Mouse (Mus musculus) heart, postnatal 10 days (tissue): Measurements from ENCODE around the gene Pnpla2. TPM values are rescaled to one million over a fixed set of nuclear protein-coding genes. Genes with fewer than 3 reads are reported as not detected.

Source experiments
- DNase-seq, 2 experiments: peaks; one replicate each; pipeline ENCODE4 v3.0.0; 2021
- intact Hi-C: fragments of 180-260 bp; cut with DNase I; formaldehyde crosslinking; loops from one replicate; pipeline ENCODE4 v1.15.1; 2025
- total RNA-seq, 2 experiments: library from RNA; stranded (reverse); gene quantifications; 2 replicates each; pipeline ENCODE4 v1.2.3; 2021

Pnpla2 gene
- total RNA-seq, 2 experiments from 2014 or later: 244 to 353 TPM

GRCm38 (mm10) chr7:141510196-141510595, 55.2 kb downstream of the Pnpla2 start:
- intact Hi-C loops: no loop called here
- no peak for DNase-seq

Other genes with a start within 250 kb of the Pnpla2 start
- gene Lmntd2, start 241.1 kb upstream of the Pnpla2 start, total RNA-seq: not detected
- gene Rassf7, start 239.3 kb upstream of the Pnpla2 start, total RNA-seq: 1 to 10 TPM; 1.9 to 4.9 TPM
- gene Phrf1, start 226.4 kb upstream of the Pnpla2 start, total RNA-seq: 10 to 100 TPM; 46.1 to 47.4 TPM
- gene Irf7, start 188.7 kb upstream of the Pnpla2 start, total RNA-seq: 1 to 10 TPM; 1.7 TPM
- gene Cdhr5, start 178.4 kb upstream of the Pnpla2 start, total RNA-seq: not detected
- gene Sct, start 176.1 kb upstream of the Pnpla2 start, total RNA-seq: under 1 TPM in 1 of 2 experiments, not detected in 1; 0.48 TPM
- not detected for gene Drd4, start 163.2 kb upstream of the Pnpla2 start, total RNA-seq
- gene Deaf1, start 127.5 kb upstream of the Pnpla2 start, total RNA-seq: 10 to 100 TPM; 25.0 to 27.0 TPM
- 10 to 100 TPM; 13.5 to 14.7 TPM for gene Tmem80, start 127.5 kb upstream of the Pnpla2 start, total RNA-seq
- gene Eps8l2, start 116.3 kb upstream of the Pnpla2 start, total RNA-seq: 1 to 10 TPM; 2.8 to 3.0 TPM
- 100 to 1,000 TPM; 137 to 155 TPM for gene Taldo1, start 63.0 kb upstream of the Pnpla2 start, total RNA-seq
- 10 to 100 TPM; 12.2 to 15.0 TPM for gene Gatd1, start 41.1 kb upstream of the Pnpla2 start, total RNA-seq
- 1 to 10 TPM; 1.6 TPM for gene Cend1, start 25.7 kb upstream of the Pnpla2 start, total RNA-seq
- gene Slc25a22, start 17.3 kb upstream of the Pnpla2 start, total RNA-seq: 10 to 100 TPM; 53.3 to 59.8 TPM
- gene Pidd1, start 11.2 kb upstream of the Pnpla2 start, total RNA-seq: 1 to 10 TPM; 2.3 to 3.5 TPM
- 1,000 to 10,000 TPM; 1,065 to 1,124 TPM for gene Rplp2, start 7.8 kb upstream of the Pnpla2 start, total RNA-seq
- gene Cracr2b, start 5.9 kb downstream of the Pnpla2 start, total RNA-seq: 10 to 100 TPM; 23.2 to 26.1 TPM
- gene Cd151, start 12.2 kb downstream of the Pnpla2 start, total RNA-seq: 100 to 1,000 TPM; 297 to 312 TPM
- 10 to 100 TPM; 59.8 to 65.5 TPM for gene Polr2l, start 19.9 kb downstream of the Pnpla2 start, total RNA-seq
- gene Tspan4, start 20.0 kb downstream of the Pnpla2 start, total RNA-seq: 10 to 100 TPM; 37.3 to 38.9 TPM
- gene Chid1, start 84.7 kb downstream of the Pnpla2 start, total RNA-seq: 10 to 100 TPM; 32.7 to 37.3 TPM
- 10 to 100 TPM; 60.4 to 60.9 TPM for gene Ap2a2, start 107.0 kb downstream of the Pnpla2 start, total RNA-seq
- gene Muc6, start 200.1 kb downstream of the Pnpla2 start, total RNA-seq: not detected
- gene Muc2, start 235.1 kb downstream of the Pnpla2 start, total RNA-seq: 1 to 10 TPM in 1 of 2 experiments, under 1 TPM in 1; 0.74 to 1.3 TPM